Mouse (Mus musculus) C2C12 (cell line): ENCODE results near the gene Nr3c2. TPM values are rescaled to one million over a fixed set of nuclear protein-coding genes. Genes with fewer than 3 reads are reported as not detected.

Experiments used
- H3K27me3 ChIP-seq: one replicate; pipeline ENCODE4 v1.6.1; 2011; ENCODE audit not compliant: control insufficient read depth, insufficient read depth, insufficient read length
- H3K36me3 ChIP-seq: one replicate; pipeline ENCODE4 v1.6.1; 2011; ENCODE audit not compliant: control insufficient read depth, insufficient read depth
- H3K4me3 ChIP-seq: one replicate; pipeline ENCODE4 v1.5.1; 2011; ENCODE audit warnings: mild to moderate bottlenecking, control low read depth; ENCODE audit not compliant: poor library complexity, insufficient read depth, severe bottlenecking
- H3K79me2 ChIP-seq: one replicate; pipeline ENCODE4 v1.6.1; 2011; ENCODE audit not compliant: control insufficient read depth, insufficient read depth
- H3K79me3 ChIP-seq: one replicate; pipeline ENCODE4 v1.6.1; 2011; ENCODE audit warnings: low read depth, control low read depth
- H3ac ChIP-seq: one replicate; pipeline ENCODE3; 2011; ENCODE audit warnings: low read depth; ENCODE audit not compliant: control insufficient read depth, insufficient read length
- CEBPB ChIP-seq: IDR thresholded peaks from one replicate; pipeline ENCODE4 v1.6.1; 2011; ENCODE audit warnings: low read depth, mild to moderate bottlenecking, control low read depth, moderate library complexity
- CTCF ChIP-seq: IDR thresholded peaks from one replicate; pipeline ENCODE4 v1.5.1; 2011; ENCODE audit not compliant: control insufficient read depth, insufficient read depth, insufficient read length
- FOSL1 ChIP-seq: IDR thresholded peaks from one replicate; pipeline ENCODE4 v1.8.0; 2011; ENCODE audit warnings: mild to moderate bottlenecking, low read length; ENCODE audit not compliant: poor library complexity, insufficient read depth, severe bottlenecking
- MAX ChIP-seq: IDR thresholded peaks from one replicate; pipeline ENCODE4 v1.6.1; 2011; ENCODE audit warnings: mild to moderate bottlenecking, control low read depth
- MYOD1 ChIP-seq: IDR thresholded peaks from one replicate; pipeline ENCODE4 v1.6.1; 2011; ENCODE audit warnings: low read depth; ENCODE audit not compliant: control insufficient read depth, insufficient read length
- MYOG ChIP-seq: IDR thresholded peaks from one replicate; pipeline ENCODE4 v1.6.1; 2011; ENCODE audit not compliant: control insufficient read depth, insufficient read length; ENCODE audit errors: extremely low read depth
- USF1 ChIP-seq: IDR thresholded peaks from one replicate; pipeline ENCODE4 v1.6.1; 2011; ENCODE audit warnings: low read depth, mild to moderate bottlenecking, control low read depth, moderate library complexity
- polyA plus RNA-seq: library from polyadenylated mRNA; unstranded; fragments of >200 nt; fragmentation: generic; extraction: Trizol; gene quantifications from one replicate; pipeline ENCODE4 v1.2.1, GENCODE M21; 2012; ENCODE audit warnings: missing spikeins

The Nr3c2 gene
- polyA plus RNA-seq, 1 experiment = 0.04 TPM

DNA sequence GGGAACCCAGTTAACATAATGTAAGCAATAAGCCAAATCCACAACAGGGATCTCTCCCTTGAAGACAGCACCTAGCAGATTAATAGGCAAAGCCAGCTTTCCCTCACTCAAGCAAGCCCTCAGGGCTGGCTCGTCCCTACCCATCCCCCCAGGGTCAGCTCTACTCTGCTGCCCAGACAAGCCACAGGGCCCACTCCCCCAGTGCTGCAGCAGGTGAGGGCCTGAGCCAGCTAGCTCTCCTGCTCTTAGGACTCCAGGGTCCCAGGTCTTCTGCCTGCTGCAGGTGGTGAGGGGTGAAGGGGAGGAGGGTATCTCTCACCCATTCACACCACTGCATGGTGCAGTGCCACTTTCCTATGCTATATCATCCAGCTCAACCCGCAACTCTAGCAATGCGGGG is 246.0 kb downstream of the Nr3c2 start:
- TF ChIP-seq USF1 (no peak), MYOD1 (no peak), MAX (no peak), CTCF (no peak), FOSL1 (no peak), MYOG (no peak), CEBPB (no peak)
- Histone ChIP-seq H3ac (no peak overlapping the region), H3K27me3 (no peaks in the 10 kb centered on the region), H3K4me3 (no peak overlapping the region), H3K36me3 (no peaks in the 10 kb centered on the region), H3K79me3 (no peaks in the 10 kb centered on the region), H3K79me2 (no peaks in the 10 kb centered on the region)

DNA sequence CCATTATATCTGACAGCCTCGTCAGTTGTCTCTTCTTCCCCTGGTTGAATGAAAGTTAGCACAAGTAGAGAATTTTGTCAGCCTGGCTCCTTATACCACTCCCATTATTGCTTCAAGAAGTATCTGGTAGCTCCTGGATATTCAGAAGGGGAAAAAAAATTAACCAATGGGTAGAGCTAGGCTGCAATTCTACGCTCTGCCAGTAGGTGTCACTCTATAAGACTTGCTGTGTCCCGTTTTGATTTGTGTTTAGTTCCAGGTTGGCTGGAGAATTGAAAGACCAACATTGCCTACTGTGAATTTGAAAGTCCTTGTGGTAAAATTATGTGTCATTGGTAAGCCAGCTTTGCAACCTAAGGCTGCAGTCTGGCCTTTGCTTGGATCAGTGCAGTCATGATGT is 255.3 kb downstream of the Nr3c2 start:
- Histone ChIP-seq H3K79me3 (no peaks in the 10 kb centered on the region), H3K4me3 (no peak overlapping the region), H3ac (no peak overlapping the region), H3K36me3 (no peaks in the 10 kb centered on the region), H3K27me3 (no peaks in the 10 kb centered on the region), H3K79me2 (no peaks in the 10 kb centered on the region)
- TF ChIP-seq MAX (no peak), CTCF (no peak), MYOD1 (no peak), FOSL1 (no peak), MYOG (no peak), CEBPB (no peak), USF1 (no peak)

DNA sequence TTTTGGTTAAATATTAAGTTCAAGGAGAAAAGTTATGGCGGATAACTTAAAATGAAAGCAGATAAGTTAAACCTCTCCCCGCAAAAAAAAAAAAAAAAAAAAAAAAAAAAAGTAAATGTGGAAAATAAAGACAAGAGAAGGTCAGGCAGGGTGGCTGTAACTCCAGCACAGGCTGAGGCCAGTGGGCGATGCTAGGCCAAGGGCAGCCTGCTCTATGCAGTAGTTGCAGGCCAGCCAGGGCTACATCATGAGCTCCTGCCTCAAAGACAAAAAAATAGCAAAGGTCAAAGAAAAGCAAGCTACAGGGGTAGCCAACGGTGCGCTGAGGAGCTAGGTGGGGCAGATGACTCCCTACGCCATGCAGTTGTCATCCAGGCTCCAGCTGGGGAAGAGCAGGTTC is 270.1 kb downstream of the Nr3c2 start:
- Histone ChIP-seq H3K27me3 (no peaks in the 10 kb centered on the region), H3K4me3 (no peak overlapping the region), H3K36me3 (no peaks in the 10 kb centered on the region), H3K79me2 (no peaks in the 10 kb centered on the region), H3K79me3 (no peaks in the 10 kb centered on the region), H3ac (no peak overlapping the region)
- no peak for TF ChIP-seq CEBPB
- TF ChIP-seq USF1 = no peak
- no peak for TF ChIP-seq CTCF
- TF ChIP-seq MYOD1 = no peak
- no peak for TF ChIP-seq MAX
- no peak for TF ChIP-seq FOSL1
- TF ChIP-seq MYOG = no peak

DNA sequence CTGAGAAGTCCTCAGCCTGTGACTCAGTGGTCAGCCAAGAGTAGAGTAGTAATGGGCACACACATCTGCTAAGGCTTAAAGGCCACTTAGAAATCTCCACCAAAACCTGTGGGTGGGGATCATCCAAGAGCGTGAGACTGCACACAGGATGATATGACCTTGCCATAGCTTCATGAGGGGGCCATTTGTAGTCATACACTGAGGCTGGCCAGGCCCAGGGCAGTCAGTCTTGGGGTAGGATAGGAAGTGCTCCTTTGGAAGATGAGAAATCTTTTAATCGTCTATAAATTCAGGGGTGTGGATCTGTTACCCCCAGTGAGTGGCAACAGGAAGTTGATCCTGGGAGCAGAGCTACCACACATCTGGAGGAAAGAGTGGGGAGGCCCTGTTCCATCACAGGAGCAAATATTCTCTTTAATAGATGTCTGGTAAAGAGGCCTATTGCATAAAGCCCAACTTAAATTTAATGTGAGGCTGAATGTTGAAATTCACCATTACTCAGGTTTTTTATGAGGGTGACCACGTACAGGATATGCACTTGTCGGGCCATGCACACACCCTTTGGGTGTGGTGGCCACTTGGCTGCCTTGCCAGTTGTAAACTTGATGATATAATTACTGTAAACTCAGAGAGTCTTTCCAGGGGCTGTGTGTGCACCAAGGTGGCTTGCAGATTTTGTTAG is 270.7 kb downstream of the Nr3c2 start:
- Histone ChIP-seq H3K79me2 (no peaks in the 10 kb centered on the region), H3ac (no peak overlapping the region), H3K79me3 (no peaks in the 10 kb centered on the region), H3K4me3 (no peak overlapping the region), H3K36me3 (no peaks in the 10 kb centered on the region), H3K27me3 (no peaks in the 10 kb centered on the region)
- TF ChIP-seq CEBPB = peak; percentile 7
- no peak for TF ChIP-seq FOSL1
- no peak for TF ChIP-seq MAX
- no peak for TF ChIP-seq MYOG
- TF ChIP-seq CTCF = no peak

DNA sequence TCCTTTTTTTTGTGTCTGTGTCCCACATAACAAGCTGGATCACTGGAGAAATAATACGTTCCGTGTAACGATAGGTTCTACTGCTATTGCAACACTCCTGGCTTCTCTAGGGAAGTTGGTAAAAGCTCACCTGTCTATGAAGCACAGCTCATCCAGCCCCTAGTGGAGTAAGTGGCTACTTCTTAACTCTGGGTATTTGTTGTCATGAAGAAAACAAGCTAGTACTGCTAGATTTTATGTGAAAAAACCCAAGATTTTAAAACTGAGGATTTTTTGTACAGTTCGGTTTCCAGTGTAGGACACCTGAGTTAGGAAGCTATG is 271.2 kb downstream of the Nr3c2 start:
- Histone ChIP-seq H3K36me3 (no peaks in the 10 kb centered on the region), H3K79me3 (no peaks in the 10 kb centered on the region), H3K79me2 (no peaks in the 10 kb centered on the region), H3K27me3 (no peaks in the 10 kb centered on the region), H3ac (no peak overlapping the region), H3K4me3 (no peak overlapping the region)
- no peak for TF ChIP-seq FOSL1
- no peak for TF ChIP-seq MAX
- no peak for TF ChIP-seq CEBPB
- no peak for TF ChIP-seq MYOD1
- no peak for TF ChIP-seq MYOG
- TF ChIP-seq USF1 = no peak
- no peak for TF ChIP-seq CTCF

DNA sequence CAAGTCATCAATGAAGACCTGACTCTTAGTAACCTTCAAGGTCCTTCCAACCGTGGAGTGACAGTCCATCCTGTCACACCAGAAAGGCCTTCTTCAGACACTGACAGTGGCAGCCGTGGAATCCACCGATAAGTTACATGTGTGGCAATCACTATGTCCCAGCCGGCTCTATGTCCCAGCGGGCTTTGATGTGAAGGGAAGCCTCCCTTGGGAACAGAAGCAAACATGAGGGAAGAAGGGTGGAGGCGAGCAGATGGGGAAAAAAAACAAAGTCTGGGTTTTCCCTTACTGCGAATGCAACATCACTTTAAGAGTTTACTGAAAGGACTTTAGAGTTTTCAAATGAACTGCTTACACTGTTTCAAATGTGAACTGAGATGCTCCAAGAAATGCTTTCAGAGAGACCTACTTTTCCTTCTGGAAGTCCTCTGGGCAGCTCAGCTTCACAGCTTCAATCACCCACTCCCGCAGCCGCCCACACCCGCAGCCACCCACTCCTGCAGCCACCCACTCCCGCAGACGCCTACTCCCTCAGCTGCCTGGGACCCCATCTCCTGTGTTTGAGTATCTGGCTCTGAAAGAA is 273.9 kb downstream of the Nr3c2 start:
- Histone ChIP-seq H3K27me3 (no peaks in the 10 kb centered on the region), H3K4me3 (no peak overlapping the region), H3K36me3 (no peaks in the 10 kb centered on the region), H3ac (no peak overlapping the region), H3K79me2 (no peaks in the 10 kb centered on the region), H3K79me3 (no peaks in the 10 kb centered on the region)
- TF ChIP-seq MAX (no peak), MYOG (no peak), CTCF (no peak), USF1 (no peak), CEBPB (no peak), MYOD1 (no peak), FOSL1 (no peak)
